Mouse (Mus musculus) stomach, embryonic 15.5 days (tissue): Measurements from ENCODE around the gene Rhoc. TPM values are rescaled to one million over a fixed set of nuclear protein-coding genes. Genes with fewer than 3 reads are reported as not detected.

ENCODE experiments used
- ATAC-seq: fragments of 200-750 bp; cut with Nextera tagmentation; 2 replicates; pipeline ENCODE4 v1.8.0; 2017; ENCODE audit warnings: low read depth, moderate number of reproducible peaks, moderate TSS enrichment; ENCODE audit not compliant: insufficient read depth, low FRiP score
- H3K27ac ChIP-seq: fragments of 300-500 bp; sonication (generic); 2 replicates; pipeline ENCODE4 v1.5.1; 2015; ENCODE audit warnings: mild to moderate bottlenecking, inconsistent platforms
- H3K27me3 ChIP-seq: fragments of 300-500 bp; sonication (generic); replicated peaks from 2 replicates; pipeline ENCODE4 v1.6.1; 2015; ENCODE audit warnings: inconsistent platforms
- H3K36me3 ChIP-seq: fragments of 300-500 bp; sonication (generic); 2 replicates; pipeline ENCODE4 v1.6.1; 2015; ENCODE audit warnings: inconsistent platforms
- H3K4me1 ChIP-seq: fragments of 300-500 bp; sonication (generic); 2 replicates; pipeline ENCODE4 v1.6.1; 2015; ENCODE audit warnings: inconsistent platforms
- H3K4me2 ChIP-seq: fragments of 300-500 bp; sonication (generic); 2 replicates; pipeline ENCODE4 v1.6.1; 2015; ENCODE audit warnings: mild to moderate bottlenecking, inconsistent platforms
- H3K4me3 ChIP-seq: fragments of 300-500 bp; sonication (generic); replicated peaks from 2 replicates; pipeline ENCODE4 v1.5.1; 2015; ENCODE audit warnings: inconsistent platforms
- H3K9ac ChIP-seq: fragments of 300-500 bp; sonication (generic); 2 replicates; pipeline ENCODE4 v1.6.1; 2015; ENCODE audit warnings: inconsistent platforms
- H3K9me3 ChIP-seq: fragments of 300-500 bp; sonication (generic); 2 replicates; pipeline ENCODE4 v1.6.1; 2016; ENCODE audit warnings: inconsistent platforms
- WGBS: fragments of 180-500 bp; shearing (Covaris S2); methylation state at CpG from one replicate; pipeline ENCODE4 v1.1.7; 2015; 5-methylcytosine and 5-hydroxymethylcytosine counted together
- polyA plus RNA-seq: library from polyadenylated mRNA; unstranded; fragments of >200 nt; fragmentation: Nextera tagmentation; extraction: Ambion mirVana; gene quantifications from 2 replicates; pipeline ENCODE4 v1.2.1, GENCODE M21; 2015

Gene Rhoc
- polyA plus RNA-seq, 1 experiment from 2014 or later, result 157 TPM

DNA sequence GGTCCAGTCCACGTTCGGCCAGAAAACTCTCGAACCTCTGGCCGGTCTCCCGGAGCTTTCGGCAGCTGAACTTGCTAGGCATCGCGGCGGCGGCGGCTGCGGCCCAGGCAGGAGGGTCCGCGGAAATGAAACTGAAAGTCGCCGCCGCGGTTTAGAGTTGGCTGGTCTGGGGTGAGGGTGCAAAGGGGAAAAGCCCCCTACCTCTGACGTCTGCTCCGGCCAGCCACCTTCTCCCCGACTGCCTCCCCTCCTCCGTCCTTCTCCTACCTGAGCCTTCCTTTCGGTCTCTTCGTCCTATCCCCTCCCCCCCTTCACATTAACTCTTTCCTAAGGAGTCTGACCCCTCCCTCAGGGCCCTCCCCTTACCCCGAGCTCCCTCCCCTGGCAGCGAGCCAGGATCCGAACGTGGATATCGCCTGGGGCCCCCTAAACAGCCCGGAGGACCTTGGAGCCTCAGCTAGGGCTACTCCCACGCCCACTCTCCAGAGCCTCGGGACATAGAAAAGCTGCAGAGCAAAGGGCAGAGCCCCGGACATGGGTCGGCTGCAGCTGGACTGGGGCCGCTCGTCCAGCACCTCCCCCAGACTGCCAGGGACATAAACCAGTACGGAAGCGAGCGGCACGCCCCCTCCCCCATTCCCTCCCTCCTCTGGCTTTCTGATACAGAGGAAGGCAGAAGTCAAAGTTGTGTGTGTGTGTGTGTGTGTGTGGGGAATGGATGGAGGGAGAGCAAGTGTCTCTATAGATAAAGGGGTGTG lies 30.0 kb downstream of the Rhoc start, which contains the start of gene Mov10:
TSS of gene Mov10 (minus strand) at position 573 of the 758 bp plus-strand sequence.
- peaks cover 12% of the 10 kb centered on the region; the same call in 1 of the 2 replicates for H3K4me1 ChIP-seq
- H3K27me3 ChIP-seq, result no peaks in the 10 kb centered on the region

DNA sequence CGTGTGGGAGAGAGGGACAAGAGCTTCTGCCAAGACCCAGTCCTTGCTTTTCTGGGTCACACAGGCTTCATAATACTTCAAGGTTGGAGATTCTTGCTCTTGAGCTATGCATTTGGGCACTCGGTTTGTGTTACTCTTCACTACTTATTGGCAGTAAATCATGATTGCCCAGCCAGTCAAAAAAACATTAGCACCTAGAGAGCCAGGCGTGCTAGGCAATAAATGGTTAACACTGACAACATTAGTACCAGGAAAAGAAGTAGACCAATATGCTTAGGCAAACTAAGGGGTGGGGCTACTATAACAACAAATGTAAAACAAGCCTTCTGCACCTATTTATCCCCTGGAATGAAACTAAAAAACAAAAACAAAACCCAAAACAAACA lies 30.6 kb downstream of the Rhoc start:
- 4% methylated on average over 3 of the region's 3 CpGs for WGBS
- Histone ChIP-seq H3K4me2 (peak overlapping the region; percentile 55), H3K27me3 (no peaks in the 10 kb centered on the region), H3K4me3 (peak overlapping the region; percentile 91), H3K27ac (peak overlapping the region; percentile 95), H3K9ac (no peak overlapping the region), H3K9me3 (no peaks in the 10 kb centered on the region), H3K36me3 (no peaks in the 10 kb centered on the region), H3K4me1 (peaks cover 12% of the 10 kb centered on the region; the same call in 1 of the 2 replicates)
- no peak for ATAC-seq

More for the DNA sequence above, 30.0 kb downstream of the Rhoc start, which contains the start of gene Mov10:
- peak within 1 kb of the TSS; percentile 91 for H3K4me3 ChIP-seq
- H3K9ac ChIP-seq, result peak within 1 kb of the TSS; percentile 78
- H3K4me2 ChIP-seq, result peak within 1 kb of the TSS; percentile 55
- no peaks in the 10 kb centered on the region; the same call in 1 of the 2 replicates for H3K36me3 ChIP-seq
- peak; percentile 89 for ATAC-seq
- WGBS, result under 1% methylated on average over 40 of the region's 40 CpGs
- H3K27ac ChIP-seq, result peak within 1 kb of the TSS; percentile 95
- H3K9me3 ChIP-seq, result no peaks in the 10 kb centered on the region

DNA sequence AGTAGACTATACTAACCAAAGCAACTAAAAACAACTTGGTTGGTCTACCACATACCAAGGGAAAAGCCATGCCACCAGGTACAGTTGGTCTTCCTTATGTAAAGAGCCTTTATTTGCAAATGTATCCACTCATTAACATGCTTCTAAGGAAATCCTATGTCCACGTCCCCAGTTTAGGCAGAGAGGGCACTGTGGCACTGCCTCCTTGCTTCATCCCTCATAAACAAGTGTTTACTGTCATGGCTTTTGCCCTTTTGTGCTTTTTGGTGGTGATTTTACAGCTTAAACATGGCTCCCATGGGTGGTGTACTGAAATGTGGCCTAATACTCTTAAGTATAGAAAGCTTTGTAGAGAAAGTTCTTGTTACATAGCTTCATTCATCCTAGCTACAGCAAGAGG lies 32.3 kb downstream of the Rhoc start:
- Histone ChIP-seq H3K9ac (no peak overlapping the region), H3K27me3 (no peaks in the 10 kb centered on the region), H3K36me3 (no peaks in the 10 kb centered on the region; the same call in 1 of the 2 replicates), H3K4me2 (no peak overlapping the region), H3K4me1 (peaks cover 12% of the 10 kb centered on the region; the same call in 1 of the 2 replicates), H3K27ac (no peak overlapping the region), H3K9me3 (no peaks in the 10 kb centered on the region), H3K4me3 (no peak overlapping the region)
- whole genome bisulfite sequencing, result 71% methylated on average over 1 of the region's 1 CpGs
- no peak for ATAC-seq

DNA sequence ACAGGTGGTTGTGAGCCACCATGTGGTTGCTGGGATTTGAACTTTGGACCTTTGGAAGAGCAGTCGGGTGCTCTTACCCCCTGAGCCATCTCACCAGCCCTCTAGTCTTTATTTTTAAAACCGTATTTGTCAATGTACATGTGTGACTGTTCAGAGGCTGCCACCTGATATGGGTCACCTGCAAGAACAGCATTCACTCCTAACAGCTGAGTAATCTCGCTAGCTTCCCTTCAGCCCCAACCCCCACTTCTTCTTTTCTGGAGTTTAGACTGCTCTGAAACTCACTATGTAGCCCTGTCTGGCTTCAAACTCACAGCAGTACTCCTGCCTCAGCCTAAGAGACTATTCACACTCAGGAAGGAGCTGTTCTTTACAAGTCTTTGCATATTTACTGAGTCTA lies 34.2 kb downstream of the Rhoc start:
- WGBS, result 72% methylated on average over 3 of the region's 3 CpGs
- Histone ChIP-seq H3K4me1 (peaks cover 3% of the 10 kb centered on the region; the same call in 1 of the 2 replicates), H3K9ac (no peak overlapping the region)

DNA sequence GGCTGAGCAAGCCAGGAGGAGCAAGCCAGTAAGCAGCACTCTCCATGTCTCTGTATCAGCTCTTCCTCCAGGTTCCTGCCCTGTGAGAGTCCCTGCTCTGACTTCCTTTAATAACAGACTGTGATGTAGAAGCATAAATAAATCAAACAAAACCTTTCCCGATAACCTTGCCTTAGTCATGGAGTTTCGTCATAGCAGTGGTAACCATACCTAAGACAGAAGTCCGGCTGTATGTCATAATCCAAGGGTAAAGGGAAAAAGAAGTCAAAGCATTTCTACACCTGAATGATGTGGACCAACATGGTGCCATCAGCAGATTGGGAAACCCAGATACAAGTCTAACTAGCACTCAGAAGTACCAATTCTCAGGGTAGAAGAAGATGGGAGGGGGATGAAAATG lies 47.6 kb downstream of the Rhoc start:
- Histone ChIP-seq H3K4me3 (no peak overlapping the region), H3K4me2 (no peak overlapping the region), H3K27ac (no peak overlapping the region), H3K36me3 (peaks cover 20% of the 10 kb centered on the region), H3K4me1 (no peaks in the 10 kb centered on the region), H3K9me3 (no peaks in the 10 kb centered on the region), H3K9ac (no peak overlapping the region), H3K27me3 (no peaks in the 10 kb centered on the region)
- 88% methylated on average over 3 of the region's 3 CpGs for WGBS
- ATAC-seq, result no peak

More for the DNA sequence above, 34.2 kb downstream of the Rhoc start:
- Histone ChIP-seq H3K36me3 (peaks cover 9% of the 10 kb centered on the region; the same call in 1 of the 2 replicates), H3K27ac (no peak overlapping the region), H3K9me3 (no peaks in the 10 kb centered on the region), H3K4me2 (no peak overlapping the region), H3K27me3 (no peaks in the 10 kb centered on the region), H3K4me3 (no peak overlapping the region)
- ATAC-seq, result no peak

DNA sequence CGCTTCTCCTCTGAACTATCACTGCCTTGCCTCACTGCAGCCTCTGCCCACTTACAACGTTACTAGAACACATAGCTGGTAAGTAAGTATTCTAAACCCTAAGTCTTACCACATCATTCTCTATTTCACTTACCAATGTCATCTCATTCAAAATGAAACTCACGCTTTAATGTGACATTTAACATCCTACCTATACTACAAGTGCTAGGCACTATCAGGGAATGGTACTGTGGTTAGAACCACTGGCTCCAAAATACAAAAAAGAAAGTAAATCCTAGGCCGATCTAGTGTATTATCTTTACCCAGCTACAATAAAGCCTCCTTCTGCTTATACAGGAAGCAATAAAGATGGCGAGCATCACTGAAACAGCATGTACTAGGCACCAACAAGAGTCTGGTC lies 52.9 kb downstream of the Rhoc start:
- ATAC-seq, result no peak
- H3K27me3 ChIP-seq, result no peaks in the 10 kb centered on the region
- H3K27ac ChIP-seq, result no peak overlapping the region
- peaks cover 21% of the 10 kb centered on the region; the same call in 1 of the 2 replicates for H3K36me3 ChIP-seq
- no peaks in the 10 kb centered on the region for H3K9me3 ChIP-seq
- WGBS, result 93% methylated on average over 5 of the region's 5 CpGs
- H3K9ac ChIP-seq, result no peak overlapping the region
- H3K4me3 ChIP-seq, result no peak overlapping the region
- H3K4me2 ChIP-seq, result no peak overlapping the region
- no peaks in the 10 kb centered on the region for H3K4me1 ChIP-seq

Other genes with a start within 250 kb of the Rhoc start
- 33.7 and 35.6 TPM in 2 replicates for gene Slc16a1, start 149.7 kb upstream of the Rhoc start, polyA plus RNA-seq
- 3.1 and 4.1 TPM in 2 replicates for gene Ppm1j, start 7.3 kb upstream of the Rhoc start, polyA plus RNA-seq
- 0.10 and 0.21 TPM in 2 replicates for gene Fam19a3, start 6.5 kb upstream of the Rhoc start, polyA plus RNA-seq
- 86.1 and 95.2 TPM in 2 replicates for gene Mov10, start 30.2 kb downstream of the Rhoc start, polyA plus RNA-seq
- 34.4 and 37.5 TPM in 2 replicates for gene St7l, start 75.6 kb downstream of the Rhoc start, polyA plus RNA-seq
- gene Capza1, start 76.1 kb downstream of the Rhoc start, polyA plus RNA-seq, result 178 and 186 TPM in 2 replicates
- 2.8 and 3.6 TPM in 2 replicates for gene Wnt2b, start 173.5 kb downstream of the Rhoc start, polyA plus RNA-seq